Mouse (Mus musculus): ENCODE results near the gene Vdr.
"Not testable (repeated sequence)": the region's sequence is repeated elsewhere in the genome, so short reads cannot be mapped to it uniquely, and the experiment has no call there.

Gene Vdr

DNA sequence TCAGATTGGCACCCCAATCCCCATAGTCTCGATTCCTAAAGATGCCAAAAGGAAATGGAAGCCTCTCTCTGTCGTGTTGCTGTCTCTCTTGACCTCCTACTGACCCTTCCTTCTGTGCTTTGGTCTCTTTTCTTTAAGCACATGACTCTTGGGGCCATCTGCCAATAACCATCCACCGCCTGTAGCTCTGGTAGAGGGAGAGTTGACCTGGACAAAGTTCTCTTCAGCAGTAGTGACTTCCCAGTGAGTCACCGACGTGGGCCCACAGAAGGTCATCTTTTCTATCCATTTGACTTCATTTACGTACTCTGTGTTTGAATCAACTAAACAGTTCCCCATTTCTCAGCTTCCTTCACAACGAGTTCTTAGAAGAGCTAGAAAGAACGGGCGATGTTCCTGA, 30.0 kb downstream of the Vdr start:
- DNase-seq (ENCODE audit: low read depth, low spot score): no peak

DNA sequence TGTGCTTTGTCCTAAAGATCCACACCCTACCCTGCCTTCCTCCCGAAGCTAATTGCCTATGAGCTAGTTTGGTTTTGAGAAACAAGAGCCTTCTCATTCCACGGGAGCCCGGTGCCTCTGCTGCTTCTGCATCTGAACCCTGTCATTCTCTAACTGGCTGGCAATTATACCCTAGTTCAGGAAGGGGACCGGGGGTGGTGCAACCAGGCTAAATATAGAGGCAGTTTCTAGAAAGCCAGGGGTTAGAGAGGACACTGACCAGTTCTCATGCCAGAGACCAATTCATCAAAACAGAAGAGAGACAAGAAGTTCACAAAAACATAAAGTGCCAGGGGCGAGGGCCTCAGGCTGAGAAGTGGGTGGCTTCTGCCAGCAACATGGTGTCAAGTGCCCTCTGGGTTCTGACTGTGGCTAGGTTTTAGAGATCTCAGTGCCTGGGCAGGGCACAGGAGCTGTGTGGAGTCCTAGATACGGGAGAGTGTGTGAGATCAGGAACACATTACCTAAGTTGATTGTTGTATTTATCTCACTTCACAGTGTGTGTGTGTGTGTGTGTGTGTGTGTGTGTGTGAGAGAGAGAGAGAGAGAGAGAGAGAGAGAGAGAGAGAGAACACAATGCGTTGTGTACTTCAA, 31.6 kb downstream of the Vdr start:
- no peak for DNase-seq (ENCODE audit: low read depth, low spot score)

- no peak for DNase-seq (ENCODE audit: low read depth, low spot score)
Measured at GRCm38 (mm10) chr15:97875784-97876183, 34.6 kb downstream of the Vdr start.

DNA sequence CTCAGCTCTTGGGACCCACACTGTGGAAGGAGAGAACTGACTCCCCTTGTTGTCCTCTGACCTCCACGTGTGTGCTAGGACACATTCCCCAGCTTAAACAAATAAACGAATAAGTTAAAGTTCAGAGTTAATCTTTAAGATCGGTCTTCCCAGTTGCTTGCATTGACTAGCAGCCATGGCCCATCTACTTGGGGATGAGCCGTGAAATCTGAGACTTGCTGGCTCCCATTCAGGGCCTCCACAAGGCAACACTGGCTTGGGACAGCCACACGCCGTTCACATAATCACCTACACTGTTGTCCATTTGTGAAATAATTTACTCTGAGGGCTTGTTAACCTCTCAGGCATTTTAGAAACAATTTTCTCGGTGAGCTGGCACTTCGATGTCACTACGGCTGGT, 36.7 kb downstream of the Vdr start:
- no peak for DNase-seq (ENCODE audit: low read depth, low spot score)

- no peak for DNase-seq (ENCODE audit: low read depth, low spot score)
Measured at GRCm38 (mm10) chr15:97872161-97872560, 38.3 kb downstream of the Vdr start.

- no peak for DNase-seq (ENCODE audit: low read depth, low spot score)
Measured at GRCm38 (mm10) chr15:97871055-97872030, 39.1 kb downstream of the Vdr start.

DNA sequence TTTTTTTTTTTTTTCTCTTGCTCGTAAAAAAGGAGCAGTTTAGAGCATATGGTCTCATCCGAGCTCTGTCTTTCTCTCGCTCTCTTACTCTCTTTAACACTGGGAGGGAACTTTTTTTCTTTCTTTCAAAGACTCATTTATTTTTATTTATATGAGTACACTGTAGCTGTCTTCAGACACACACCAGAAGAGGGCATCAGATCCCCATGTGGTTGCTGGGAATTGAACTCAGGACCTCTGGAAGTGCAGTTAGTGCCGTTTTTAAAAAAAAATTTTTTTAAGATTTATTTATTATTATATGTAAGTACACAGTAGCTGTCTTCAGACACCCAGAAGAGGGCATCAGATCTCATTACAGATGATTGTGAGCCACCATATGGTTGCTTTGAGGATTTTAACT, 40.3 kb downstream of the Vdr start:
- DNase-seq (ENCODE audit: low read depth, low spot score): not testable (repeated sequence)

GRCm38 (mm10) chr15:97868985-97869384, 41.4 kb downstream of the Vdr start:
- no peak for DNase-seq (ENCODE audit: low read depth, low spot score)

DNA sequence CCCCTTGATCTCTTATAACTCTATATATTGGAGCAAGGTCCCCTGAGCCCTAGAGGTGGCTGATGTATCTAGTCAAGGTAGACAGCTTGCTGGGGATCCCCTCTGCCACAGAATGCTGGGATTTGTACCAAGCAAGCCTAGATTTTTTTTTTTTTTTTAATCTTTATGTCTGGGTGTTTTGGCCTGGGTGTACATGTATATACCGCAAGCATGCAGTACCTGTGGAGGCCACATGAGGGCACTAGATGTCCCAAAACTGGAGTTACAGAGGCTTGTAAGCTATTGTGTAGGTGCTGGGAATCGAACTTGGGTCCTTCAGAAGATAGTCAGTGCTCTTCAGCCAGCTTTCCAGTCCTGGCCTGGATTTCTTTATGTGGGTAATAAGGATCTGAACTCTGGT, 44.4 kb downstream of the Vdr start:
- DNase-seq (ENCODE audit: low read depth, low spot score): no peak

DNA sequence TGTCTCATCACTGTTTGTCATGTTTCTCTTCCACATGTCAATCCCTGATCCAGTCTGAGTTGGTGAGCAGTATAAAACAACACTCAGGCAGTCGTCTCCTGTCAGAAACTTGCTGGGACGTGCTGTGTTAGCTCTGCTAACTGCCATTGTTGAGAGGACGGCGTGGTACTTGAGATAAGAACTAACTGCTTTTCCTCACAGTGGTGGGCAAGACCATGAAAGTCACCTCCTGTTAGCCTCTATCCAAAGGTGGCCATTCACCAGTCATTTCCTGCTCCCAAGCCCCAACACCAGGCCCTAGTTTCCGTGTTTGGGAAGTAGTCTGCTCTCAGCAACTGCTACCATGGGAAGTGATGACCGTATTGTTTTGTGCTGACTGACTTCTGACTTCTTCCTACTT, 45.3 kb downstream of the Vdr start:
- no peak for DNase-seq (ENCODE audit: low read depth, low spot score)

DNA sequence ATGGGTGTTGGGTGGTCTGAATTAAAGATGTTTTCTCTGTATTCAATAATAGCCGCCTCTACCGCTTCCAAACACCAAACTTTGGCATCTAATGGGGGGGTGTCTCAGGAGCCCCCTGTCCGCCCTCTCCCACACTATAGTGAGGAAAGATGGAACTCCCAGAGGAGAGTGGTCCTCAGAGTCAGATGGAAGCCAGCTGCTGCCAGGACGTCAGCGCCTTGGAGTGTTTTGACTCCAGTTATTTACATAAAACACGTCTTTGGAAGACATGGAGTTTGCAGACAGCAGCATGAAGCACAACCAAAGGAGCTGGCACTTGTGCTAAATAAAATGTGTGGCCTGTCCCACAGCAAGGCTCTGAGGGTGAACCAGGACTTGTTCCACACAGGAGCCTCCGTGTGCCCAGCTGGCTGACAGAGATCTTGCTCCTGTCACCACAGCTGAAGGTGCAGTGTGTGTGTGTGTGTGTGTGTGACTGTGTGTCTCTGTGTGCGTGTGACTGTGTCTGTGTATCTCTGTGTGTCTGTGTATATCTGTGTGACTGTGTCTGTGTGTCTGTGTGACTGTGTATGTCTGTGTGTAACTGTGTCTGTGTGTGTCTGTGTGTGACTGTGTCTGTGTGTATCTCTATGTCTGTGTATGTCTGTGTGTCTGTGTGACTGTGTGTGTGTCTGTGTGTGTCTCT, 45.9 kb downstream of the Vdr start:
- no peak for DNase-seq (ENCODE audit: low read depth, low spot score)

DNA sequence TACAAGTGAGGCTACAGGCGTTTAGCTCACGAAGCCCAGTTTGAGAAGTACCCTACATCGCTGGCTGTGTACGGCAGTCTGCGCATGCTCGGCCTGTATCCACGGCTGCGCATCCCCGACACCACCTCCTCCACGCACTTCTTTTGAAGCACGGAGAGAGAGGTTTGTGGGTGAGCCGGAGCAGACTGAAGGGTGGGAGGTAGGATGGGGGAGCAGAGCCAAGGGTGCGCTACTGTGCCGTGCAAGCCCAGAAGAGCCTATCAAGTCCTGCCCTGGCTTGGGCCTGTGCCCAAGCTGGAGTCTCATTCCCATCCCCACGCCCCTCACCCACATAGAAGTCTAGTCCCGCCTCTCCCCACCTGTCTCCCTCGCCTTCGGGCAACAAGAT, 46.9 kb downstream of the Vdr start:
- DNase-seq (ENCODE audit: low read depth, low spot score): no peak

DNA sequence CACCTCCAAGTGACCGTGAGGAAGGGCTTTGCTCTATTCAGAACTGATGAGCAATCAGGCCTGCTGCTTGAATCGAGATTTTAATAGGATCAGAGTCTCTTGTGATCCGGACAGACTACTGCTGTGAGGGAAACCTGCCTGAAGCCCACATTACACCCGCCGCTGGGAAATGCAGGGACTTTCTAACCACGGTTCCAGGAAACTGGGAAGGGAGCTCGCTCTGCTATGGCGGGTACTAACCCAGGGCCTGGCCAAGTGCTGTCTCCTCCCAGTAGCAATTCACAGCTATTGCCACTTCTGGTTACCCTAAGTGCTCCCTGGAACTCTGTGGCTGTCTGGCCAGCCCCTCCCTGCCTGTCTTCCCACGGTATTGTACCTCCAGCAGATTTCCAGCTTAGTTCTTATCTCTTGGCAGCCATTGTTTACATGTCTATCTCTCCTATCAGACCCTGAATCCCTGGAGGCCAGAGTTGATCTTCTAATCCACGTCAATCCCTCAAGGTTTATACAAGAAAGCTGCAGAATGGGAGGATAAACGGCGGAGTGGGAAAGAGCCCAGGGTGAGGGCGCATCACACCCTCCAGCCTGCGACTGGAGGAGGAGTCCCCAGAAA, 47.4 kb downstream of the Vdr start:
- peak; percentile 39 for DNase-seq (ENCODE audit: low read depth, low spot score)

GRCm38 (mm10) chr15:97860353-97860752, 50.1 kb downstream of the Vdr start:
- no peak for DNase-seq (ENCODE audit: low read depth, low spot score)

GRCm38 (mm10) chr15:97858431-97858830, 52.0 kb downstream of the Vdr start:
- DNase-seq (ENCODE audit: low read depth, low spot score): no peak

DNA sequence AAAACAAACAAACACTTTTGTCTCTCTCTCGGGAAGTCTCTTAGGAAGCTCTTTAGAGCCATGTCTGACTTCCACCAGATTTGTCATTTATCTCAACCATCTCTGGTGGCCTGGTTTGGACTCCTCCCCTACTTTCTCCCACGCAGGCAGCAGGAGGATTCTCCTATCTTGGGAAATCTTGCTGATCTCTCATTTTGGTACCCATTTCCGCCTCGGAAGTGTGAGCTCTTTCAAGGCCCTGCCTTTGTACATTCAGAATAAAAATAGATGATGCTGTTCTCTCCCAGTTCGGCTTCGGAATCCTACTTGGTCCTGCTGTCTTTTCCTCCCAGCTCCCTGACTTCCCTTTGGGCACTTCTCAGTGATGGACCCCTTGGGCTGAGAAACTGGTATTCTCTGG, 55.9 kb downstream of the Vdr start:
- DNase-seq (ENCODE audit: low read depth, low spot score): no peak

- no peak for DNase-seq (ENCODE audit: low read depth, low spot score)
Measured at GRCm38 (mm10) chr15:97854059-97854458, 56.4 kb downstream of the Vdr start.

- DNase-seq (ENCODE audit: low read depth, low spot score): no peak
Measured at GRCm38 (mm10) chr15:97852291-97852690, 58.1 kb downstream of the Vdr start.

DNA sequence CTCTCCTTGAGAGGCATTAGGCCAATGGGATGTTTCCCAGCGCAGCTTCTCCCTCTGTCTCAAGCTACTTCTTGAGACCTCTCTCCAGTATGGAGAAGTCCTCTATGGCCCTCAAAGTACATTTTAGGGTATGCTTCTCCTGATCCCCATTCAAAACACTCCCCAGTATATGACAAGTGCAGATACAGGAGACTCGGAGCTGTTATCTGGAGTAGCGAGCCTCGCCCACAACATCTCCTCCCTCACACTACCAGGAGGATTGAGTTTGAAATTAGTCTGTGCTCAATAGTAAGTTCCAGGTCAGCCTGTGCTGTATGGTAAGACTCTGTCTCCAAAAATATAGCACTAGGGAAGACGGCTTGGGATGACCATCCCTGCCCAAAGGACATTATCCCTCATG, 59.4 kb downstream of the Vdr start:
- no peak for DNase-seq (ENCODE audit: low read depth, low spot score)

GRCm38 (mm10) chr15:97850441-97850840, 60.0 kb downstream of the Vdr start:
- DNase-seq (ENCODE audit: low read depth, low spot score): no peak

DNA sequence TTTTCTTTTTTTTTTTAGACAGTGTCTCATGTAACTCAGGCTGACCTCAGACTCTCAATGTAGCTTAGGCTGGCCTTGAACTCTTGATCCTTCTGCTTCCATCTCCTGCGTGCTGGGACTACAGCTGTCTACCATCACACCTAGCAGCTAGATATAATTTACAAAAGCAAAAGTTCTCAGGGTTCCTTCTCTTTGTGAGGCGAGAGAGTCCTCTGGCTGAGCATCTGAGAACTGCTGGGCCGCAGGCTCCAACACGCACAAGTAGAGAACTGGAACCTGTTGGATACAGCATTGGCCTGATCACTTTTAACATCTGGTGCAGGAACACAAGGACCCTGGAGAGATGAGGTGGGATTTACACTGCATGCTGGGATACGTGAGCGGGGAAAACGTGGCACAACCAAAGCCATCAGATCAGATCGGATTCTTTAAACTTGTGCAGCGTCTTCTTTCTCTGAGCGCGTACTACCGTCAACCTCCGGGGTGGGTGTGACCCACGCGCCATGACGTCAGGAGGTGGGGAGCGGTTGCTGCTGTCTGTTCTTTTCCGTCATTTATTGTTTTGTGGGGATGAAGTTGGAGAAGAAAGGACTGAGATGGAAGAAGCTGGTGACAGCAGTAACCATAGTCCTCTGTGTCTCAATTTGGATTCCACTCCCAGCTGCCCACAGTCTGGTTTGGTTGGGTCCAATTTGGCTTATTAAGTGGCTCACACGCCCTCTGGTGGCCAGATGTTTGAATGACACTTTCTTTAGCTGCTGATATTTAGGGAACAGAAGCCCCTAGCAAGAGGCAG, 61.1 kb downstream of the Vdr start:
- DNase-seq (ENCODE audit: low read depth, low spot score): peak; percentile 81

Measured in retina, postnatal 7 days (tissue).